ENCODE assay signal across 8 mouse cellular contexts in genomic region chr8:46551615-46552440, GRCm38 (mm10). TPM values are rescaled to one million over a fixed set of nuclear protein-coding genes. Genes with fewer than 3 reads are reported as not detected.
DNase-seq lines count a peak whose midpoint lies in the region; ATAC-seq and TF ChIP-seq lines count a peak whose summit lies in the region.

Gene Cenpu, plus strand, starts transcription at chr8:46552028.

- H3K36me3 ChIP-seq in forebrain, embryonic 10.5 days (replicated peaks) = peaks cover 21% of the 10 kb centered on the region
- no peaks in the 10 kb centered on the region for H3K36me3 ChIP-seq in heart, embryonic 15.5 days
- peaks cover 14% of the 10 kb centered on the region for H3K36me3 ChIP-seq in liver, embryonic 14.5 days (replicated peaks; ENCODE audit: control insufficient read depth, insufficient read depth, low read depth)
- H3K36me3 ChIP-seq in neural tube, embryonic 11.5 days (ENCODE audit: control insufficient read depth, insufficient read depth, low read length) = no peaks in the 10 kb centered on the region
- no peaks in the 10 kb centered on the region; the same call in 1 of the 2 replicates for H3K36me3 ChIP-seq in stomach, postnatal 0 days (ENCODE audit: control insufficient read depth, insufficient read depth, low read length)

- no peaks in the 10 kb centered on the region for H3K9me3 ChIP-seq in forebrain, embryonic 10.5 days
- no peaks in the 10 kb centered on the region for H3K9me3 ChIP-seq in heart, embryonic 15.5 days (replicated peaks)
- no peaks in the 10 kb centered on the region for H3K9me3 ChIP-seq in liver, embryonic 14.5 days (ENCODE audit: control insufficient read depth, low read length)
- no peaks in the 10 kb centered on the region for H3K9me3 ChIP-seq in neural tube, embryonic 11.5 days (ENCODE audit: control insufficient read depth, low read length)
- no peaks in the 10 kb centered on the region for H3K9me3 ChIP-seq in stomach, postnatal 0 days (ENCODE audit: control insufficient read depth, low read length)

- WGBS in forebrain, embryonic 10.5 days = under 1% methylated on average over 50 of the region's 50 CpGs
- under 1% methylated on average over 50 of the region's 50 CpGs for WGBS in heart, embryonic 15.5 days
- WGBS in liver, embryonic 14.5 days (ENCODE audit: insufficient replicate concordance) = under 1% methylated on average over 50 of the region's 50 CpGs
- WGBS in neural tube, embryonic 11.5 days = under 1% methylated on average over 50 of the region's 50 CpGs
- under 1% methylated on average over 50 of the region's 50 CpGs for whole genome bisulfite sequencing in stomach, postnatal 0 days

- peak within 1 kb of the TSS; percentile 85 for H3K4me3 ChIP-seq in forebrain, embryonic 10.5 days
- H3K4me3 ChIP-seq in heart, embryonic 15.5 days = peak within 1 kb of the TSS; percentile 80
- H3K4me3 ChIP-seq in liver, embryonic 14.5 days (ENCODE audit: insufficient read depth in 1 of 2, low read depth in 2 of 2, low read length in 2 of 2) = peak within 1 kb of the TSS; percentile 92 to 95
- peak within 1 kb of the TSS; percentile 67 for H3K4me3 ChIP-seq in neural tube, embryonic 11.5 days (ENCODE audit: low read depth, low read length)
- H3K4me3 ChIP-seq in stomach, postnatal 0 days (ENCODE audit: low read depth, low read length) = peak within 1 kb of the TSS; percentile 63

- peak within 1 kb of the TSS; percentile 71 for H3K4me2 ChIP-seq in heart, embryonic 15.5 days
- peak within 1 kb of the TSS; percentile 94 for H3K4me2 ChIP-seq in liver, embryonic 14.5 days (ENCODE audit: low read depth)
- peak within 1 kb of the TSS; percentile 56 for H3K4me2 ChIP-seq in neural tube, embryonic 11.5 days (ENCODE audit: low read depth)
- peak within 1 kb of the TSS; percentile 78 for H3K4me2 ChIP-seq in stomach, postnatal 0 days (replicated peaks; ENCODE audit: low read depth)

- peak; percentile 97 for ATAC-seq in heart, embryonic 15.5 days (replicated peaks; ENCODE audit: insufficient number of reproducible peaks, insufficient read depth, low FRiP score, low read depth)
- peak; percentile 89 for ATAC-seq in liver, embryonic 14.5 days (ENCODE audit: insufficient read depth)
- peak; percentile 97 for ATAC-seq in neural tube, embryonic 11.5 days (ENCODE audit: insufficient read depth, low FRiP score, low TSS enrichment)
- ATAC-seq in stomach, postnatal 0 days (ENCODE audit: low FRiP score, low TSS enrichment) = peak; percentile 98

- peak within 1 kb of the TSS; percentile 85 for H3K27ac ChIP-seq in forebrain, embryonic 10.5 days
- H3K27ac ChIP-seq in heart, embryonic 15.5 days = peak within 1 kb of the TSS; percentile 81
- peak within 1 kb of the TSS; percentile 97 for H3K27ac ChIP-seq in liver, embryonic 14.5 days
- no peak within 1 kb of the TSS for H3K27ac ChIP-seq in neural tube, embryonic 11.5 days (ENCODE audit: low read depth, low read length)
- H3K27ac ChIP-seq in stomach, postnatal 0 days (replicated peaks) = peak within 1 kb of the TSS; percentile 58; the same call in 1 of the 2 replicates

- peak within 1 kb of the TSS; percentile 62 for H3K9ac ChIP-seq in heart, embryonic 15.5 days
- peak within 1 kb of the TSS; percentile 85 for H3K9ac ChIP-seq in liver, embryonic 14.5 days (replicated peaks)
- H3K9ac ChIP-seq in neural tube, embryonic 11.5 days (ENCODE audit: low read length) = peak within 1 kb of the TSS; percentile 65
- peak within 1 kb of the TSS; percentile 65 for H3K9ac ChIP-seq in stomach, postnatal 0 days (ENCODE audit: low read length)

- peak; percentile 97 to 99 for DNase-seq in CD8-positive naive resting alpha-beta T cell, adult 2 months (ENCODE audit: low read depth in 2 of 2, low spot score in 2 of 2)
- peak; percentile 100 for DNase-seq in c-Kit-positive CD71-negative TER-119-negative erythroid progenitor cells, embryonic 14.5 days (ENCODE audit: low read depth)
- peak; percentile 99 for DNase-seq in forebrain, embryonic 10.5 days (ENCODE audit: extremely low spot score, low spot score)
- peak; percentile 99 to 100 for DNase-seq in kidney, postnatal 25 days
- peak; percentile 99 to 100 (median 99) for DNase-seq in liver, embryonic 14.5 days (ENCODE audit: low read depth in 3 of 3, low spot score in 3 of 3)
- DNase-seq in neural tube, embryonic 11.5 days (ENCODE audit: low spot score) = peak; percentile 100
- peak; percentile 99 for DNase-seq in stomach, postnatal 0 days (ENCODE audit: low spot score)

- no peak for TF ChIP-seq CTCF in liver, embryonic 14.5 days (IDR thresholded peaks at IDR 0.05; ENCODE audit: low read depth)
- TF ChIP-seq CTCF in stomach, postnatal 0 days (IDR thresholded peaks at IDR 0.05; ENCODE audit: low read depth) = 0 out of 2 replicates have a peak, but pooled peaks have one; percentile 6

- TF ChIP-seq EP300 in liver, embryonic 14.5 days (IDR thresholded peaks at IDR 0.05; ENCODE audit: low read depth) = peak; percentile 73
- TF ChIP-seq EP300 in stomach, postnatal 0 days (optimal IDR thresholded peaks at IDR 0.05) = peak; percentile 94

- peaks cover 20% of the 10 kb centered on the region for H3K4me1 ChIP-seq in forebrain, embryonic 10.5 days
- H3K4me1 ChIP-seq in heart, embryonic 15.5 days (replicated peaks) = peaks cover 19% of the 10 kb centered on the region
- peaks cover 15 to 29% of the 10 kb centered on the region in 2 experiments for H3K4me1 ChIP-seq in liver, embryonic 14.5 days (replicated peaks; ENCODE audit: control insufficient read depth in 2 of 2, insufficient read depth in 2 of 2, low read length in 1 of 2)
- H3K4me1 ChIP-seq in neural tube, embryonic 11.5 days (ENCODE audit: control insufficient read depth, insufficient read depth, low read length) = peaks cover 8% of the 10 kb centered on the region
- no peaks in the 10 kb centered on the region for H3K4me1 ChIP-seq in stomach, postnatal 0 days (replicated peaks; ENCODE audit: control insufficient read depth, insufficient read depth)

- no peaks in the 10 kb centered on the region for H3K27me3 ChIP-seq in forebrain, embryonic 10.5 days (ENCODE audit: poor library complexity, severe bottlenecking)
- H3K27me3 ChIP-seq in heart, embryonic 15.5 days = no peaks in the 10 kb centered on the region
- no peaks in the 10 kb centered on the region for H3K27me3 ChIP-seq in liver, embryonic 14.5 days (ENCODE audit: control insufficient read depth, insufficient read depth, low read length)
- H3K27me3 ChIP-seq in neural tube, embryonic 11.5 days (ENCODE audit: control insufficient read depth, insufficient read depth, low read length) = no peaks in the 10 kb centered on the region
- no peaks in the 10 kb centered on the region for H3K27me3 ChIP-seq in stomach, postnatal 0 days (ENCODE audit: control insufficient read depth, insufficient read depth, low read length)

RNA-seq across cellular contexts. Expression of gene Cenpu, which starts in this region (rescaled TPM):
- polyA plus RNA-seq in forebrain, embryonic 10.5 days (2016; fragmentation: Nextera tagmentation; extraction: Ambion mirVana) = 34.2 and 34.9 TPM in 2 replicates
- polyA plus RNA-seq in heart, embryonic 15.5 days (2015; fragmentation: Nextera tagmentation; extraction: Ambion mirVana) = 9.6 and 10.1 TPM in 2 replicates
- 4.6 and 8.9 TPM in 2 replicates for polyA plus RNA-seq in liver, embryonic 14.5 days (2012; rRNA removed)
- 16.5 and 16.6 TPM in 2 replicates for polyA plus RNA-seq in liver, embryonic 14.5 days (2014; fragmentation: Nextera tagmentation; extraction: Ambion mirVana)
- 27.1 and 30.0 TPM in 2 replicates for polyA plus RNA-seq in neural tube, embryonic 11.5 days (2014; fragmentation: Nextera tagmentation; extraction: Ambion mirVana)
- 5.4 and 7.3 TPM in 2 replicates for polyA plus RNA-seq in stomach, postnatal 0 days (2015; fragmentation: Nextera tagmentation; extraction: Ambion mirVana)
